Mouse (Mus musculus) fat pad, adult 2 months (tissue): ENCODE data around the gene Batf2.
"Not testable (repeated sequence)": the region's sequence is repeated elsewhere in the genome, so short reads cannot be mapped to it uniquely, and the experiment has no call there.

Source experiments
- DNase-seq: peaks from one replicate; pipeline ENCODE4 v3.0.0-alpha.2; 2011; ENCODE audit warnings: low read depth, low spot score; ENCODE audit errors: extremely low read depth

Batf2 gene

DNA sequence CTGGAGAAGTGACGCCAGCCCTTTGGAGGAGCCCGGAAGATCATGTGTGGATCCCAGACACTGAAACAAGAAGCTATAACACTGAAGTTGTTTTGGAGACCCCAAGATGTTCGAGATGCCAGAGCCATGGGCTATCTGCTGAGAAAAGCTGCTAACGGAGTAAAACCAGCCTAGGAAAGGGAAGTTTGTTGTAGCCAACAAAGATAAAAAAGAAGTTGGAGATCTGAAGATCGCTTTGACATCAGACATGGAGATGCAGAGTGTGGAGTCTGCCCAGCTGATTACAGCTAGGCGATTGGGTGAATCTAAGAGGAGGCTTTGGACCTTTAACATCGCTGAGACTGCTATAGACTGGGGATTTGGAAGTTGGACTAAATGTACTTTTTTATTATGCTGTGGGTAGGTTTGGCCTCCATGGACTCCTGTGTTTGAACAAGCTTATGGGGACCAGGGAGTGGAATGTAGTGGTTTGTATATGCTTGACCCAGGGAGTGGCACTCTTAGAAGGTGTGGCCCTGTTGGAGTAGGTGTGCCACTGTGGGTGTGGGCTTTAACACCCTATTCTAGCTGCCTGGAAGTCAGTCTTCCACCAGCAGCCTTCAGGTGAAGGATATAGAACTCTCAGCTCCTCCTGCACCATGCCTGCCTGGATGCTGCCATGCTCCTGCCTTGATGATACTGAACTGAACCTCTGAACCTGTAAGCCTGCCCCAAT, 10.2 kb upstream of the Batf2 start:
- not testable (repeated sequence) for DNase-seq

GRCm38 (mm10) chr19:6132171-6132827, 8.5 kb upstream of the Batf2 start:
- no peak for DNase-seq

DNA sequence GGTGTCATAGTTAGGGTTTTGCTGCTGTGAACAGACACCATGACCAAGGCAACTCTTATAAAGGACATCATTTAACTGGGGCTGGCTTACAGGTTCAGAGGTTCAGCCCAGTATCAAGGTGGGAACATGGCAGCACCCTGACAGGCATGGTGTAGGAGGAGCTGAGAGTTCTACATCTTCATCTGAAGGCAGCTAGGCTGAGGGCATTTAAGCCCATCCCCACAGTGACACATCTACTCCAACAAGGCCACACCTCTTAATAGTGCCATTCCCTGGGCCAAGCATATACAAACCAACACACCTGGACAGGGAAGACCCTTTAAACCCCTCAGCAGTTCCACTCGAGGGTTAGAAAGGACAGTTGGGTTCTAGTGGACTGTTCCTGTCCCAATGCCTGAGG, 7.6 kb upstream of the Batf2 start:
- not testable (repeated sequence) for DNase-seq

GRCm38 (mm10) chr19:6136397-6136796, 4.4 kb upstream of the Batf2 start:
- DNase-seq: no peak

DNA sequence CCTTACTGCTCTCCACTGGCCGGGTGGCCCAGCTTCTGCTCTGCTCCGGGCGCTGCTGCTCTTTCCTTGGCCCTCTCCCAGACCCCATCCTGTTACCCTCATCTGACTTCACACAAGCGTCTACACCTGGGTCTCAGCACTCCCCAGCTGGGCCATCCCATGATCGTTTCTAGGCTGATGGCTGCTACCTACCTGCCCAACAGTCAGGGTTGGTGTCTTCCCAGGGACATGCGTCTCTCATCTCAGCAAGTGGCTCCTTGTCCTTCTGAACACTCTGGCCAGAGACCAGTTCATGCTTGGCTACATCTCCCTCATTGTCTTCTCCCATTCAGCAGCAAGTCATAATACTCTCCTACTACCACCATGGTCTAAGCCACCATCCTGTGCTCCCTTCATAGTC, 1.1 kb upstream of the Batf2 start:
- no peak for DNase-seq

DNA sequence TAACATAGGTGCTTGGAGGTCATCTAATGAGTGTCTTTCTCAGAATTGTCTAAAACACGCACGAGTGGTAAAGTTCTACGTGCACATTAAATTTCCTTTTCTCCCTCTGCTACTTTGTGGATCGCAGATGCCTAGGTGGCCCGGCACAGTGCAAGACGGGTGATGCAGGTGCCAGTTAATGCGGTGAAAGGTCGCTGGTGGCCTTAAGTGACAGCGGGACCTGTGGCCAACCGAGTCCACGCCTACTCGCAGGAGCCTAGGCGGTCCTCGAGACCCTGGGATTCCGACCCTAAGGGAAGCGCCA, 457 bp upstream of the Batf2 start:
- no peak for DNase-seq

GRCm38 (mm10) chr19:6141394-6141749, 589 bp downstream of the Batf2 start, which contains the start of gene Arl2:
Gene Arl2 (minus strand): TSS chr19:6141548.
- no peak for DNase-seq

- no peak for DNase-seq
Observed at GRCm38 (mm10) chr19:6144842-6145241, 4.1 kb downstream of the Batf2 start.

DNA sequence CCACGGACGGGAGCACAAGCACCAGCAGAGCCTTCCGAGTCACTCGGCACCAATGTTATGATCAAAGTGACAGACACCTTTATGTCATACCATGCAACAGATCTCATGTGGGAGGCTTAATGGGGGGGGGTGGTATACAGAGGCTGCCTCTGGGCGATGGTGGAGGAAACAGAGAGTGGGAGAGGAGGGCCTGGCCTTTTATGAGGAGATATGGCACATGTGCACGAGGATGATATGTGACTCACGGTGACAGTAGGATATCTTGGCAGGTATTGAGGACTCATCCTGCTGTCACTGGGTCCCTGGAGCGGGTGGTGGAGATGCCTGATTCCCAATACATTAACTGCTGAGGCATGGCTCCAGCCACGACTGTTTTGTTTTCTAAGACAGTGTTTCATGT, 14.4 kb downstream of the Batf2 start:
- no peak for DNase-seq

- DNase-seq: no peak
Observed at GRCm38 (mm10) chr19:6156372-6156771, 15.6 kb downstream of the Batf2 start.

DNA sequence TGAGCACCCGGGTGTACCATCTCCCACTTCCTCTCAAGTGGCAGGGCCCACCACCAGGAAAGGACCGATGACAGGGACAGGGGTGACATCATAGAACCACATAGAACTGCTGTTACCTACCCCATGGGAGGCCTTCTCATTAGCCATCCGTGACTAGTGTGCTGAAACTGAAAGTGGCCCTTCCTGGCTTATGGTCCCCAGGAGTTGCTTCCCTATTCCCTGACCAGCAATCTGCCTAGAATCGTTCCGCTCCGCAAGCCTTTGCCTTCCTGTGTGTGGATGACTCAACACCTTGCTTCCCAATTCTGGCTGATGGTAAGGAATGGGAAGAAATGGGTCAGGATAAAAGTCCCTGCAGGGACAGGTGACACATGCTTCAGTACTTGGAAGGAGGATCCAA, 16.4 kb downstream of the Batf2 start:
- no peak for DNase-seq

GRCm38 (mm10) chr19:6163872-6164547, 23.2 kb downstream of the Batf2 start:
- no peak for DNase-seq

GRCm38 (mm10) chr19:6166750-6167149, 26.0 kb downstream of the Batf2 start:
- no peak for DNase-seq

- no peak for DNase-seq
Observed at GRCm38 (mm10) chr19:6171215-6171614, 30.4 kb downstream of the Batf2 start.

DNA sequence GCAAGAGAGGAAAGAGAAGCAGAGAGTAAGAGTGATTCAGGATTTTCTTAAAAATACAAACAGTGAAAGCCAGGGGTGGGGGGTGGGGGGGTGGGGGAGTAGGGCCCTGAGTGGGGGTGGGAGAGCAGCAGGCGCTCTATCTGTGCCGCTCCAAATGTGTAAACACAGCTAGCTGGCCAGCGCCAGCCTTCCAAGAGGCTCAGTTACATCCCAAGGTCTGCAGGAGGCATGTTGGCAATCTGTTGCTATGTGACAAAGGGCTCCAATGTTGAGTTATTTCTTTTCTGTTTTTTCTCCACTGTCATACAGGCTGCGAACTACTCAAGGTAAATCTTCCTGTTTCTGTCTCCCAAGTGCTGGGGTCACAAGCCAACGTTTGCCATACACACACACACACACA, 34.0 kb downstream of the Batf2 start:
- no peak for DNase-seq

DNA sequence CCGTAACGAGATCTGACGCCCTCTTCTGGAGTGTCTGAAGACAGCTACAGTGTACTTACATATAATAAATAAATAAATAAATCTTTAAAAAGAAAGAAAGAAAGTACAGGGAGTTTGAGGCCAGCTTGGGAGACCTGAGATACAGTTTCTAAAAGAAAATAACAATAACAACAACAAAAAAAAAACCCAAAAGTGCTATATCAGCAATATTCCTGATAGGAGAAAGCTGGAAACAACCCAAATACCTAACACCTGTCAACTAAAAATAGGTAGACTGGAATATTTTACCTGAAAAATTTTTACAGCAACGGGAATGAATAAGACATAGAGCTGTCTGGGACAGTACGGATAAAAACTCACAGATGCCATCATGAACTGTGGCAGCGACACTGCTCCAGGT, 38.0 kb downstream of the Batf2 start:
- no peak for DNase-seq

DNA sequence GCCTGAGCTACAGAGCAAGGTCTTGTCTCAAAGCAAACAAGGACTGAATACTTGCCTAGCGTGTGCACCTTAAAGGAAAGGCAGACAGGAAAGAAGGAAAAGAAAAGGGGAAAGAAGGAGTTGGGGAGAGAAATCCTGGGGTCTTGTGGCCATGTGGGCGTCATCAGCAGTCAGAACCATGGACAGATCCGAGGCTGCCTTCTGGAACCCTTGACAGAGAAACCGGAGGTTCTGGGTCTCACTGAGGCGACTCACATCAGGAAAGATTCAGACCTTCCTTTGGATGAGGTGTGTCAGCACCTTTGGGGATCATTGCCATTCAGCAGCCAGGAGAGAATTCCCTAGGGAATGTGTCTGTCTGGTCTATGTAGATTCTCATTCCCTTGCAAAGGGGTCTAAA, 40.8 kb downstream of the Batf2 start:
- no peak for DNase-seq

- DNase-seq: no peak
Observed at GRCm38 (mm10) chr19:6182534-6182933, 41.8 kb downstream of the Batf2 start.

- DNase-seq: no peak
Observed at GRCm38 (mm10) chr19:6184131-6184530, 43.3 kb downstream of the Batf2 start, which contains the start of gene Majin. Gene Majin (plus strand): TSS chr19:6184388.

GRCm38 (mm10) chr19:6204265-6204664, 63.5 kb downstream of the Batf2 start:
- no peak for DNase-seq

DNA sequence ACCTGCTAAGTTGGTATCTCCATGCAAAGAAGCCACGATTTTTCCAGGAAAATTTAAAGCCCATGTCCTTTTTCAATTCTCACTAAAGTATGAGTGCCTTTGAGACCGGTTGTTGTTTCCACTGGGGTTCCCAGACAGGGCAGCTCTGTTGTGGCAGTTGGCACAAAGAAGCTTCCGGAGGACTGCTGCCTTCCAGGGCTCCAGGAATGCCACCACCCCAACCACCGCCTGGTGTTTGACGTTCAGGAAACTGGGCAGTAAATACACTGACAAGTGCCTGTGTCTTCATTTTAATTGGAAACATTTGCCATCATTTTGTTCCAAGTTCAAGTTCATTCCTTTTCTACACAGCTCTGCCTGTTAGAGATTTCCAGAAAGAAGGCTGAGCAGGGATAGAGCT, 65.9 kb downstream of the Batf2 start:
- no peak for DNase-seq

DNA sequence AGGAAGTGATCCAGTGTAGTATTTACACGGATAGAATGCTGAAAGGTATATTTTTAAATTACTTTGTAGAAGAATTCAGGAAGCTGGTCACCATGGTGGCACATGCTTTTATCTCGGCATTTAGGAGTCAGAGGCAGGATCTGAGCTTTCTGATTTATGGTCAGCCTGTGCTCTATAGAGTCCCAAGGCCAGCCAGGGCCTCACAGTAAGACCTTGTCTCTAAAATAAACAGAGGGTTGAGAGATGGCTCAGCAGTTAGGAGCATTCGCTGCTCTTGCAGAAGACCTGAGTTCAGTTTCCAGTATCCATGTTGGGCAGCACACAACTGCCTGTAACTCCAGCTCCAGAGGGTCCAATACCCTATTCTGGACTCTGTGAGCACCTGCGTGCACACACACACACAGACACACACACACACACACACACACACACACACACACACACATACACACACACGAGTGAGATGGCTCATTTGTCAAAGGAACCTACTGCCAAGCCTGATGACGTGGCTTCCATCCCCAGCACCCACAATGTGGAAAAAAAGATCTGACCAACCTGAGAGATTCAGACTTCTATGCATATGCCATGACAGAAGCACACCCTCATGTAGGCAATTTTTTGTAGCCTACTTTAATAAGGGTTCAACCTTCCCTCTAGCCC, 75.4 kb downstream of the Batf2 start:
- no peak for DNase-seq
